Mouse (Mus musculus) adrenal gland, postnatal 25 days (tissue): ENCODE measurements at regions not wholly inside any gene's neighbourhood (a gene's known extent, or its start where the extent isn't known, plus 50 kb on each side); places are given as distances from the start of the nearest gene placed in this dataset.
A peak's percentile ranks its signal among the peaks of the same experiment; 100 is the strongest.

Experiments
- DNase-seq: peaks from one replicate; pipeline ENCODE4 v3.0.0; 2021; ENCODE audit warnings: mixed read lengths

- DNase-seq, result no peak
Observed at GRCm38 (mm10) chr8:78013101-78013500, 200.0 kb upstream of the Ttc29 start.

GRCm38 (mm10) chr8:78018430-78019180, 194.5 kb upstream of the Ttc29 start:
- DNase-seq, result no peak

DNA sequence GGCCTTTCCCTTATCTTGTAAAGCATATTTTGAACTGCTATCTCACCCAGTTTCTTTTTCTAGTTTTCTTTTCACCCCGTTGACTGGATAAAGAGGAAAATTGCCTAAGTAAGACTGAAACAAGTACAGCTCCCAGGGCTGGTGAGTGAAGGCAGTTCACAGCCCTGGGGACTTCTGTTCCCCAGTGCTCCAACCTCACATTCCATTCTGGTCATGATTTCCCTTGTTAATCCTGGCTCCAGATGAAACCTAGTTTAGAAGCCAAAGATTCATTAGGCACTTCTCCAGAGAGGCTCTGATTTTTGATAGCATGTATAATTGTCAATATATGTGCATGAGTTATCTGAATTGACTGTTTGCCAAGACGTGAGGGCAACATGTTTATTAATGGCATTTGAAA, 191.6 kb upstream of the Ttc29 start:
- no peak for DNase-seq

- no peak for DNase-seq
Observed at GRCm38 (mm10) chr8:78022986-78023385, 190.1 kb upstream of the Ttc29 start.

DNA sequence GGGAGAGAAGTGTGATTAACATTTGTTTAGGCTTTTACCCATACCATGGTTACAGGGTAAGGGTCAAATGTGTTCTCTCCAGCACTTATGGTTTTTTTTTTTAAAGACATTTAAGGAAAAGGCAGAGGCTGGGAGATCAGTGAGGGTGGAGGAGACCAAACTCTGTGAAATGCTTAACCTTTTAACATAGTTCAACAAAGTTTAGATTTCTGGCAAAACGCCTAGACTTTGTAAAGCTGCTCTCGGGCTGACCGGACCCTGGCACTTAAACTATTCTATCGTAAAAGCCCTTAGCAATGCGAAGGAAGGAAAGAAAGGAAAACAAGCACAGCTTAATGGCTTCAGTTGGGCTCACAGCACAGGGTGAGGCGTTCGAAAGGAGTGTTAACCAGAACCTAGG, 189.6 kb upstream of the Ttc29 start:
- DNase-seq, result no peak

GRCm38 (mm10) chr8:78023936-78024335, 189.2 kb upstream of the Ttc29 start:
- no peak for DNase-seq

DNA sequence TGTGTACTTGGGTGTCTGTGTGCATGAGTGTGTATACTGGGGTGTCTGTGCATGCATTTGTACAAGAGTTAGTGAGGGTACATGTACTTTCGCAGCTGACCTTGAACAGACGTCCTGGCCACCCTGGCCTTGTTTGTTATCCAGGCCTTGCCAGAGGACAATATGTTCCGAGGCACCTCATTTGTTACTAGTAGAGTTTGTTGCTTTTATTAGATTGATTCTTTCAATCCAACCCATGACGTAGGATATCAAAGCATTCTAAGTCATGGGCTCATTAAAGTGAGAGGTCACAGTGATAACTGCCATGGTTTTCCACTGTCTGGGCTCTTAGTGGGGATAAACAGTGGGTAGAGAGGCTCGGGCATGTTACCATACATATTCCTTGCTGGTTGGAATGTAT, 188.1 kb upstream of the Ttc29 start:
- no peak for DNase-seq

- DNase-seq, result no peak
Observed at GRCm38 (mm10) chr8:78027371-78027770, 185.7 kb upstream of the Ttc29 start.

GRCm38 (mm10) chr8:78028928-78029327, 184.2 kb upstream of the Ttc29 start:
- no peak for DNase-seq

GRCm38 (mm10) chr8:78031811-78032210, 181.3 kb upstream of the Ttc29 start:
- no peak for DNase-seq

DNA sequence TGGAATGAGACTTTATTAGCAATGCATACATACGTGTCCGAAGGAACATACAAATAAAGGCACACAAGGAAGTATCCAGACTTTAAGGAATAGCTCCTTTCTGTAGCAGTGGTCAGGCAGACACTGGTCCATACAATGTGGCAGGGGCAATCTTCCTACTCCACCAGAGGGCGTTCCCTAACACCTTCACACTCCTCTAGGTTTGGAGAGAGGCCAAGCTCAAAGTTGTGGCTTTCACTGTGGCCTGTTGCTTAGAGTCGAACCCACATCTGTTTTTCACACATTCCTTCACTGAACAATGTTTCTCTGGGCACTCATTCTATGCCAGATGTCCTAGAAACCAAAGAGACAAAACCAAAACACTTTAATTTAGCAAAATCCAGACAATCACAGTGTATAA, 178.4 kb upstream of the Ttc29 start:
- no peak for DNase-seq

- no peak for DNase-seq
Observed at GRCm38 (mm10) chr8:78037218-78037617, 175.9 kb upstream of the Ttc29 start.

GRCm38 (mm10) chr8:78046691-78047090, 166.4 kb upstream of the Ttc29 start:
- no peak for DNase-seq

DNA sequence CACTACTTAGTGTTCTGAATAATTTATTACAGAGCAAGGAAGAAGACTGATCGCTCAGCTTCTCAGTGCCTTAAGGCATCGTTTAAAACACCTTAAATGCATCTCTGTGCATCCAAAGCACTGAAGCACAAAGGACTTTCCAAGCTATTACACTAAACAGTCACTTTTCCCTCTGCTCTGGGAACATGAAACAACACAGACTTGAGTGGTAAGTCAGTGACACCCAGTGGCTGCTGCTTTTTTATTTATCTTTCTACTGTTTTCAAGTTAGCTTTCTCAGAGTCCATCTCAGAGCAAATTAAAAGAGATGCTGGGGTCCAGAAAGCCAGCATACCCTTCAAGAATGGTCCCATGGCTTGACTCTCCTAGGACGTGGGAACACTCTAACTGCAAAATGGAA, 162.3 kb upstream of the Ttc29 start:
- no peak for DNase-seq

DNA sequence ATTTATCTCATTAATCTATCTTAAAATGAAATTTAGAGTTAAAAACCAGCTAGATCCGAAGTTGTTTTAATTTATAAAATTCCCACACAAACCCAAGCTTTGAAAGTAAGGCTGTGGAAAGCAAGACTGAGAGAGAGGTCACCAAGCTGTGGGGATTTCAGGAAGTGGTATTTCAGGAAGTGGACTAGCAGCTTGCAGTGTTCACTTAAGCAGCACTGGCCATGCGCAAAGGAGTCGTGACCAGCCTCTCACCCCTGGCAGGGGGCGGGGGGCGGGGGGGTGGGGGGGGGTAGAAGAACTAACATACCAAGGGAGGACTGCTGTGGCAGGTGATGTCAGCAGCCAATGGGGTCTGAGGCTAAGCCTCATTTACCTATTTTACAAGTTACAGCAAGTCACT, 158.7 kb upstream of the Ttc29 start:
- no peak for DNase-seq

GRCm38 (mm10) chr8:78054920-78055319, 158.2 kb upstream of the Ttc29 start:
- no peak for DNase-seq

- DNase-seq, result no peak
Observed at GRCm38 (mm10) chr8:78055531-78055930, 157.6 kb upstream of the Ttc29 start.

DNA sequence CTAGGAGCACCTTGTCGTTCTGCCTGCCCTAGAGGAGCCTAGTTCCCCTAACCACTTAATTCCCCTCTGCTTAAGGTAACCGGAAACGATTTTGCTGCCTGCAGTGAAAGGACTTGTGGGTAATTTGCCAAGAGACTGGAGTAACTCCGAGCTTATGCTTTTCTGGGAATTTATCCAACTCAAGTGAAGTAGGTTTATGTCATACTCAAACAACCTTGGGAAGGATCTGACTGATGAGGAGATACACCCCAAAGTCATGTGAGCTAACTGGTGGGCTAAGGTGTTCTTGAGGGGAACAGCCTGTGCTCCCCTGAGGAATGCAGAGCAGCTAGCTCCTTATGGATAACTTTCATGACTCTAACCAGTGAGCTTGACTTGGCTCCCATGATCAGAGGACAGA, 155.7 kb upstream of the Ttc29 start:
- DNase-seq, result no peak

- no peak for DNase-seq
Observed at GRCm38 (mm10) chr8:78061827-78062719, 151.0 kb upstream of the Ttc29 start.

GRCm38 (mm10) chr8:78063529-78063928, 149.6 kb upstream of the Ttc29 start:
- DNase-seq, result peak; percentile 43

DNA sequence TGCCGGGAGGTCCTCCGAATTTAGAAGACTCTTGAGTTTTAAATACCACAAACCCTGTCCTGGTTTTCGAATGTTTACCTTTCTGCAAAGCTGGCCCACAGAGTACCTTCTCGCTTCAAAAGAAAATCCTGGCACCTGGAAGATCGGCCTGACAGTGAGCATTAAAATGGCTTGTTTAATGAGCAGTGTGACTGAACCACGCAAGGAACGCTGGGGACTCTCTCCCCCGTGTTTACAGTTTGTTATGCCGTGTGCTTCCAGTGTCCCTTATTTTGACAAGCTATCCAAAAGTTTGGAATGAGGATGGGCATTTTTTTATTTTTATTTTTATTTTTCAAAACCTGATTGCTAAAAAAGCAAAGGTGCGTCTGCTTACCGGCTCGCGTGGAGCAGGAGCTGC, 148.9 kb upstream of the Ttc29 start:
- no peak for DNase-seq

- DNase-seq, result no peak
Observed at GRCm38 (mm10) chr8:78065890-78066493, 147.1 kb upstream of the Ttc29 start.
